Mouse (Mus musculus) layer of hippocampus, adult 8-10 months (tissue): ENCODE results near the gene Tepsin. TPM values are rescaled to one million over a fixed set of nuclear protein-coding genes. Genes with fewer than 3 reads are reported as not detected.

Source experiments
- DNase-seq, 2 experiments: peaks; one replicate each; pipeline ENCODE4 v3.0.0; 2022; ENCODE audit warnings: low spot score in 2 of 2
- total RNA-seq, 4 experiments: library from RNA; stranded (reverse); gene quantifications; 2 replicates each; pipeline ENCODE4 v1.2.4; 2022

The Tepsin gene
- total RNA-seq, 4 experiments from 2014 or later = 17.7 to 18.2 (median 18.0) TPM

DNA sequence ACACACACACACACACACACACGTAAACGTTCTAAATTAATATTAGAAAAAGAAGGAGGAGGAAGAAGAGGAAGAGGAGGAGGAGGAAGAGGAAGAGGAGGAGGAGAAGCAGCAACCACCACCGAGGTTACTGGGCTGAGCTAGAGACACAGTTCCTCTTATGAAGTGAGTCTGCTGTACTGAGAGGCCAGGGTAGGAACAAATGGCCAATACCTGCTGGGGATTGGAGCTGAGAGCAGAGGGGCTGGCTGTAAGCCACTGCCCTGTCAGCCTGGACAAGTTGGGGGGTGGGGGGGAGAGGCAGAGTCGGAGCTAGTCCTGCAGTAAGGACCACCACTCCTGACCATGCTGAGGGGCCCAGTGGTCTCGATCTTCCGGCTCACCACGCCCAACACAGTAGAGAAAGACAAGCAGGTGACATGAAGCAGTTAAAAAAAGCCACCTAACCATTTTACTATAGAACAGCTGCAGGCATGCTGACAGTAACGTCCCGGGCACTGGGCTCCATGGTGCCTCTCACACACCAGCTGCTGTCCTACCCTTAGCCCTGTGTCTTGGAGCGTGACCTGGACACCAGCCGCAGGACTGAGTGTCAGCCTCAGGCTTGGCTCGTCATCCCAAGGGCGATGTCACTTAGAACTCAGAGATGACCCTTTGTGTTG, 34.4 kb downstream of the Tepsin start:
- DNase-seq = no peak

DNA sequence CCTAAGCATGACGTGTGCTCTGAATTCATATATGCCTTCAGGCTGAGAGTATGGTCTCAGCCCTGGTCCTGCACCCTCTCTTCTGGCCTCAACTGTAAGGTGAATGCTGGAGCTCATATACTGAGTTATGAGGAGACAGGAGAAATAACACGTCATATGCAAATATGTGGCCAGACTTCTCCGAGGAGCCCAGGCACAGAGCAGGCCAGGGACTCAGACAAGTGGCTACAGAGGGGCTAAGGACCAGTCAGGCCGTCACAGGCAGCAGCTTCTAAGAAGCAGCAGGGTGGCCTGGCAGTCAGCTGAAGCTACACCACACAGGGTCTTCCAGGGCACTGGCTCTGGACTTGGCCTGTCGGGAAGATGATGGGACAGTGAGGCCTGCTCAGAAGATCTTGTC, 35.2 kb downstream of the Tepsin start:
- no peak for DNase-seq

DNA sequence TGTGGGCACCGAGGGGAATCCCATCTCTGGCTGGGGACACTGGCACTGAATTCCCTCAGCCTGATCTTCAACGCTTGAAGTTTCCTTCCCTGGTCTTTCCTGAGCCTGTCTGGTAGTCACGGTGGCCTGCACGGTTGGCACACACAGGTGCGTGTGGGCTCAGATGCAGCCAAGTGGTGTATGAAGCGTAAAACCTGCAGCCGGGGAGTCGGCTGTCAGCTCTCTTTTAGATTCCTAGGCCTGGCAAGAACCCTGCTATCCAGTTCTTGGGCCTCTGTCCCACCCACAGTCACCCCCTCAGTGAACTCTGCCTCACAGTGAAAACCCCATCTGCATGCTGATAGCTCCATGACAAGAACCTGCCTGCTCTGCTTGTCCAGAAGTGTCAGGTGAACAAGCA, 37.9 kb downstream of the Tepsin start:
- no peak for DNase-seq

DNA sequence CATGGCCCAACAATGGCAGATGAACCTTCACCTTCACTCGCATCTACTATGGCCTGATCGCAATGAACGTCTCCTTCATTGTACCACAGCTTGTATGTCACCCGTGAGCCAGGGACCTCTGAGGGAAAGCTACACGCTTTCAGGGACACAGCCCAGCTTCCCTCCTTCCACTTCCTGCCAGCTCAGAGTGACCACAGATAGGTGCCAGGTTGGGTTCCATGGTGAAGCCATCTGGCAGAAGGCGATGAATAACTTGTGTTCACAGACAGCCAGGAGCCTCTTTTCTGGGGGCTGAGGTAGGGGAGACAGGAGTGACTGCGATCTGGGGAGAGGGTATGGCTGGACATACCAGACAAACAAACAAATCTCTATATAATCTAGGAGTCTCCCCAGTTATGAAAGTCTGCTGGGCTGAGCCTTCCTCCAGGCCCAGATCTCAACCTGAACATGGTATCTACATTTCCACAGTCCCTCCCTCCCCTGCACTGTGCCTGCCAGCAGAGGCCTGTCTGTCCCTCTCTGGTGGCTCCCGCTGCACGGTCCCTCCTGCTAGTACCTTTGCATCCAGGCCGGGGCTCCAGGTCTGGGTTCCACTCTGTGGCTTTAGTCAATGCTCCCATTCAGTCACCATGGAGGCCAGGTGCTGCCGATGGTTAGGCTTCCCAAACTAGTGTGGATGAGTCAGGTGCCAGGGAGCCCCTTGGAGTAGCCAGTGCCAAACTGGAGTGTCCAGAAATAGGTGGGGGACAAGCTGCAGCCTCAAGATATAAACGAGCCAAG, 42.4 kb downstream of the Tepsin start:
- DNase-seq = no peak

DNA sequence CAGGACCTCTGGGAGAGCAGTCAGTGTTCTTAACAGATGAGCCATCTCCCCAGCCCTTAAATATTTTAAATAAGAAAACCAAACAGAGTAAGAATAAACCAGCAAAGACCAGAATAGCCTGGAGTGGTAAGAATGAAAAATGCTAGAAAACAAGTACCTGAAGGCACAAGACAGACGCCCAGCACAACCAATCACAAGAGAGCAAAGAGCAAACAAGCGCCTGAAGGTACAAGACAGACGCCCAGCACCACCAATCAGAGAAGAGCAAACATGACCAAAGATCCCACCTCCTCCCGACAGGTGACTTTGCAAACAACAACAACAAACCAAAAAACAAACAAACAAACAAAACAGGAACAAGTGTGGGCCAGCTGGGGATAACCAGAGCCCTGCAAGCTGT, 44.7 kb downstream of the Tepsin start:
- DNase-seq = no peak

DNA sequence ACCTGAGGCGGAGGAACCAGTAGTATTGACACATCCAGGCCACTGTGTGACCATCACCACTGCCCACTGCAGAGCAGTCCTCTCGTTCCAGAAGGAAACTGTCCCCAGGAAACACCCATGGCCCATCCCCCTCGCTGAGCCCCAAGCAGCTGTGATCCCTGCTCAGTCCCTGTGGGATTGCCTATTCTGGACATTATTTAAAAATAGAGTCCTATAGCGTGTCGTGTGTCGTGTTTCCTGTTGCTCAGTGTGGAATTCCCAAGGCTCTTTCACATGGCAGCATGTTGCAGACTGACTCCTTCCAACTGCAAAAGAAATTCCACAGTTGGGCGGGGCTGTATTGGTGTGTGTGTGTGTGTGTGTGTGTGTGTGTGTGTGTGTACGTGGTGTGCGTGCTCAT, 46.3 kb downstream of the Tepsin start:
- DNase-seq = no peak

DNA sequence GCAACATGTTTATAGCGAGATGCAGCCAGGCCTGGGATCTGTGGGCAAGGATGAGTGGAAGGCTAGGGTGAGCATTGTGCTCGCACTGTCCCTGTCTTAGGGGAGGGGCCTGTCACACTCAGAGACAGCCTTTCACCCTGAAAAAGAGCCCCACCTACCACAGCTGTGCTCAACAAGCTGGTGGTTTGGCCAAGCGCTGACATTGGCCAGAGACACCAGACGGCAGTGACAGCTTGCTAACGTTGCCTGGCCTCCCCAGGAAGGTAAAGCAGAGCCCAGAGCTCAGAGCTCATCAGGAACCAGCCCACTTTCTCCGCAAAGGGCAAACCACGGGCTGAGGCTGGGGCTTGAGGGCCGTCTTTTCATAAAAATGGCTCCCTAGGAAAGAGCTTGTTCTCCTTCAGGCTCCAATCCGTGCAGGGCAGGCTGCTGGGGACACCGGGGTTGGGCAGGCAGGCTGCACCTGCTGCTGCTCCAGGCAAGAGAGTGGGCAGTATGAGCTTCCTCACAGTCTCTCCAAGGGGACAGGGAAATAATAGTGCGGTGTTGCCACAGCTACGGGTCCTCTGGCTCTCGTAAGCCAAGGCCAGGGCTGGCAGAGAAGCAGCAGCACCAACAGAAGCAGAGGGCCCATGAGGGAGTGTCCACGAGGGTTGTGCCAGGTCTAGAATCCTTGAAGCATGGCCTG, 47.3 kb downstream of the Tepsin start:
- DNase-seq = no peak

DNA sequence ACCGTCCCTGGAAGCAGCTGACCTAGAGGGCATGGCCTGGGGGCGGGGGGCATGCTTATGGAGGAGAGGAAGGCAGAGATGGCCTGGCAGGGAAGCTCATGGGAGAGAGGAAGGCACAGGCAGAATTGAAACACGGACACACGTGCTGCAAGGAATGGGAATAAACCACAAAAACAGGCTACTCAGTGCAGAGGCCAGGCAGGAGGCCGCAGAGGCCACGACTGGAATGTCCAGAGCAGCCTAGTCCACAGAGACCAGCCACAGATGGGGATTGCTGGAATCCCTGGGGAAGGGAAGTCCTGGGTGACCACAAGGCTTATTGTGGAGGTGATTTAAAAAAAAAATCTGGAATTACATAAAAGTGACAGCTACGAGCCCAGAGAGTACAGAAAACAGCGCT, 49.5 kb downstream of the Tepsin start:
- no peak for DNase-seq

DNA sequence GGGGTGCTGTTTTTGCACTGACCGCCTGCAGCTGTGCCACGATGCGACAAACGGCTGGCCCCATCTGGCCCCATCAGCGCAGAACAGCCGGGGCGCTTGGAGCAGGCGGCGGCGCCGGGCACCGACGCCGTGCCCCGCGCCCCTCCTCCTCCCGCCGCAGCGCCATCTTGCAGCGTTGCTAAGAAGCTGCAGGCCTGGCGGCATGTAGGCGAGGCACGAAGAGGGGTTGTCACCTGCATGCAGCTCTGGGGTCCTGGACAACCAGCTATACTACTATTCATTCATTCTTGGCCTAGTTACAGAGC, 50.3 kb downstream of the Tepsin start:
- no peak for DNase-seq

DNA sequence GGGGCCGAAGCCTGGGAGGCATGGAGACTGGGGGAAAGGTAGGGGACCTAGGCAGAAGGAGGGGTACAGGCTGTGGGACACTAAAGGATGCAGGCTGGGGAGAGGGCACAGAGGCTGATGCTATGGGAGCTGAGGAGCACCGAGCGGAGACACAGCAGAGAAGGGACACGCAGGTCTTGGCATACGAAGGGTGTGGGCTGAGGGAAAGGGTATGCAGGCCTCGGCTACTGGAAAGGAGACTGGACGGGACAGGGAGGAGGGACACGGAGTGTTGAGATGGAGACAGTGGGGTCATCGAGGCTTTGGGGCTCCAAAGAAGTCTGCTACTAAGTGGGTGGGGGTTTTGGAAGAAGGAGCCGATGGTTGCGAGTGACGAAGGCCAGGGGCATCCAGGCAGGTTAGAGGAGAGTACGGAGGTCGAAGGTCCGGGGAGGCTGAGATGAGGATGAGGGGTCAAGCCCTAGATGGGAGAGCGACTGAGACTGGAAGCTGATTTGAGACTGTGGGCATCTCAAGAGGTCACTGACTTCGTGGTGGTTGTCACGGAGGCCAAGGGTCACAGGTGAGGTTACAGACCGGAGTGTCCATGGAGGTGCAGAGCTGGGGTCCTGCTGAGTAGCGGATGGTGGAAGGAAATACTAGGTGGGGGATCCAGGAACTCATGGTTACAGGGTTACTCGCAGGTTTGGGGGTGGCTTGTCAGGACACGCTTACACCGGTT, 50.8 kb downstream of the Tepsin start:
- no peak for DNase-seq

DNA sequence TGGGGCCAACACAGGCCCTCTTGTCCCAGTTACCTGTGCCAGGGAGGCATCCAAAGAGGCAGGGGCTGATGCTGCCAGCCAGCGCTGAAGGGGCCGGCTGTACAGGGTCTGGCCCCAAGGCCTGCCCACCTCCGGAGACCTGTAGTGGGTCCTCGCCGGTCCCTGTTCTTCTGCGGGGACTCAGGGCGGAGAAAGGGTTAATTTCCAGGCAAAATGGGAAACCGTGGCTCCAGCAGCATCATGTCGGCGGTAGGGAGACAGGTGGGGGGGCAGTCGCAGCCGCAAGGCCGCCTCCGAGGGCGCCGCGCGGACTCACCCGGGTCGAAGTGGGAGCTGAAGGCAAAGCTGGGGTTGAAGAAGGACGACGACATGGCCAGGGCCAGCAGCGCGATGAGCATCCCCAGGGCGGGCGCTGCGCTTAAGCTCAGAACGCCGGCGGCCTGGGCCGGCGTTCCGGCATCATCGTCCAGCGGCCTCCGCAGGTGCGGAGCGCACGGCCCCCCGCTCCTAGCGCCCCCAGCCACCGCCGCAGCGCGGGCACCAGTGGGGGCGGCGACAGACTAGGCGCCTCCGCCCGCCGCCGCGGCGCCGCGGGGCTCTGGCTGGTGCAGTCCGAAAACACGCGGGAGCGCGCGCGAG, 51.9 kb downstream of the Tepsin start, which contains the start of gene Aatk:
TSS of gene Aatk (minus strand) at position 615 of the 639 bp plus-strand sequence.
- no peak for DNase-seq

DNA sequence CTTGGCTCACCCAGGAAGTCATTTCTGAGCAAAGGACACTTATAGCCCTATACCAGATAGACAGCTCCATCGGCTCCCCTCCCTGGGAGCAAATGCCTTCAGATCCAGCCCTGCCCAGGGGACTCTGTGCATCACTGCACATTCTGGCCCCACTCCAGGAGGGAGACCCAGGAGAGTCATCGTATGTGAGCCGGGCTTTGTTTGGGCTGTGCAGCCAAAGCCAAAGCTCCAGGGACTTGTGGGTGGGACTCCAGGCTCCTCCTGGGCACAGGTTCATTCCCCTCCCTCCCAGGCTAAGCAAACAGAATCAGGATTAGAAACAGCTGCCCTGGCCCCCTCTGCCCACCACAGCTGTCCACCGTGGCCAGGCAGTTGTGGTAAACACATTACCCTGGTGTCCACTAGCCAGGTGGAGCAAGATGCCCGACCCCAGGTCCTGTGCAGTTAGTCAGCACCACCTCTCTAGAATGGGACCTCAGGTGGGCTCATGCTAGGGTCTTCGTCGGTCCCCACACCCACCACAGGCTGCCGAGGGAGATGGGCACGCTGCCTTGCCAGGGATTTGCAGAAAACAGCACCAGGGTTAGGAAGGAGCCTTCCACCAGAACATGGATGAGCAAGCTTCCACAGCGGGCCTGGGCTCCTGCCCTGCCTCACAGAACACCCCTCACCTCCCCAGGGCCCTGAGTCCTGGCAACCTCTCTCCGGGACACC, 52.5 kb downstream of the Tepsin start:
- no peak for DNase-seq

DNA sequence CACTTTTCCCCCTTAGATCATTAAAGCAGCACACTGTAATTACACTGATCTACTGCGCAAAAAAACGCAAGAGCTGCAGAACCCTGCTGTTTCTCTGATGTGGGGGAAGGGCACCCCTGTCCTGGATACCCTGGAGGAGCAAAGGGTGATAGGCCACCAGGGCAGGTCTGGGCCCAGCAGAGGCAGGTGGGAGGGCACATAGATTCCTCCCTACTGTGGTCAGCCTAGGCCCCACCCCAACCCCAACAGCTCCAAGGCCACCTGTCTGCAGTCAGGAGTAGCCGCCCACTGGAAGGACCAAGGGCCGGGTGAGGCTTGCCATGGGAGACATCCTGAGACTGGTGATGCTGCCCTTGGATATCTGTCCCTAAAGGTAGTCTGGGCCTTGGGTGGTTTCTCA, 53.2 kb downstream of the Tepsin start:
- no peak for DNase-seq

DNA sequence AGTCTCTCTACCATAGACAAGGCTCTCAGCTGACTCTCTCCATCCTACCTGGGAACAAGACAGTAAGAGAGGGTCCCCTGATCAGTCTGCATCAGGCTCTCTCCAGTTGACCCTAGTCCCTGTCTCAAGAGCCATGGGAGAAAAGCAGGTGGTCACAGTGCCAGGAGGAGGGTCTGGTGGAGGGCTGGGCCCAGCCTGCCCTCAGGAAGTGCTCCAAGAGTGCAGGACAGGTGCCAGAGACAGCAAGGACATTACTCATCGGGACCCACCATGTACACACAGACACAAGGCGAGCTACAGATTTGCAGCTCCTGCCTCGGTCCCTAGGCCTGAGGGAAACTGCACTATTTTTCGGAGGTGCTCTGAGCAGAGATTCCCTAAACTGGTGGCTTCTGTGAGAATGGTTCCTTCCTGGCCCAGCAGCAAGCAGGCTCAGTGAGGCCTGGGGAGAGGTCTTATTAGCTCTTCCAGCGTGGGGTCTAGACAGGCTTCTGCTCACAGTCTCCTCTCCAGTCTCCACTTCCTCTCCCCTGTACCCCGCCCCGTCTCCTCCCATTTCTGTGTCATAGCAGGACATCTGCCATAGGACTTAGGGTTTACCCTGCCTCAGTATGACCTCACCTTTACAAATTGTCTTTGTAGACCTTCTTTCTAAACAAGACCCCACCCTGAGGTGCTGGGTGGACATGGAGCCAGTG, 56.2 kb downstream of the Tepsin start:
- no peak for DNase-seq

DNA sequence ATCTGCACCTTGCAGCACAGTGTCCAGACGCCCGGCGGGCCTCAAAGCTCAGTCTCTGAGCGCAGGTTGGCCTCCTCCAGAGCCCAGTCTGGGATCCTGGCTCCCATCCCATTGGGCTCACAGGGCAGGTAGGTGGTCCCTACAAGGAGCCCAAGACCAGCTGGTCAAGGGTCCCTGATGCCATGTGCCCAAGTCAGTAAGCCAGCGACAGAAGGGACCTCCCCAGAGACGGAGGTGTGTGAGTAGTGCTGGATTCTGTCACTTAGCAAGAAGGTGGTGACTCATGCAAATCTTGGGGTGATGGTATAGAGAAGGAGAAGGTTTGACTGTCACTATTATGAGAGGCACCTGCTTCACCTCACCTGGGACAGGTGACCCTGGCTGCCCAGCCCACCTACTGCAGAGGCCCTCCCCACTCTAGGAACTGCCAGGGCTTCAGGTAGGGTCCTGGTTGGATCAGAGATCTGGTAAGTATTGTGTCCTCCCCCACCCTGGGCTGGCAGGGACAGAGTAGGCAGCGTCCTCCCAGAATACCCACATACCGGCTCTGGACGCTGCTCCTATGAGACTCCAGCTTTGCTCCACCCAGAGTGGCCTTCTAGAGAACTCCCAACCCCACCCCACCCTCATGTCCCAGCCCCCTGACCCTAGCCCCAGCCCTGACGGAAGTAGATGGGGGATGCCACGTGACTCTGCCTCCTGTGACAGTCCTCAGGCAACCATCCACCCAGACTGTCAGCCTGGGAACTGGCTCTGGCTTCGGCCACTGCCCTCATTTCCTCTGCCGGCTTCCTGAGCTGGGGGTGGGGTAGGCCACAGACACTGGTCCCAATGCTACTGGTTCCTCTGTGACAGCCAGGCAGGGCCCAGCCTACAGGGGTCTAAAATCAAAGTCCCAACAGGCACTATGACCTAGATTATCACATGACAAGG, 57.1 kb downstream of the Tepsin start:
- DNase-seq = no peak
